Mouse (Mus musculus) CH12.LX (cell line): ENCODE results near the gene Akr1c21.

Source experiments
- POLR2A ChIP-seq: IDR thresholded peaks from 2 replicates; pipeline ENCODE4 v1.6.1; 2011; ENCODE audit warnings: low read depth, mild to moderate bottlenecking, improper control_type of control experiment, low read length
- ZNF384 ChIP-seq: IDR thresholded peaks from 2 replicates; pipeline ENCODE4 v1.6.1; 2012; ENCODE audit warnings: low read depth, low read length, improper control_type of control experiment, inconsistent platforms

GRCm38 (mm10) chr13:4559143-4559542 is 14.7 kb upstream of the Akr1c21 start:
- TF ChIP-seq POLR2A = no peak
- no peak for TF ChIP-seq ZNF384
